Mouse (Mus musculus): ENCODE data around the gene Wasf2. TPM values are rescaled to one million over a fixed set of nuclear protein-coding genes. Genes with fewer than 3 reads are reported as not detected.

Wasf2 gene
- polyA plus RNA-seq, 1 experiment, result 14.7 TPM

DNA sequence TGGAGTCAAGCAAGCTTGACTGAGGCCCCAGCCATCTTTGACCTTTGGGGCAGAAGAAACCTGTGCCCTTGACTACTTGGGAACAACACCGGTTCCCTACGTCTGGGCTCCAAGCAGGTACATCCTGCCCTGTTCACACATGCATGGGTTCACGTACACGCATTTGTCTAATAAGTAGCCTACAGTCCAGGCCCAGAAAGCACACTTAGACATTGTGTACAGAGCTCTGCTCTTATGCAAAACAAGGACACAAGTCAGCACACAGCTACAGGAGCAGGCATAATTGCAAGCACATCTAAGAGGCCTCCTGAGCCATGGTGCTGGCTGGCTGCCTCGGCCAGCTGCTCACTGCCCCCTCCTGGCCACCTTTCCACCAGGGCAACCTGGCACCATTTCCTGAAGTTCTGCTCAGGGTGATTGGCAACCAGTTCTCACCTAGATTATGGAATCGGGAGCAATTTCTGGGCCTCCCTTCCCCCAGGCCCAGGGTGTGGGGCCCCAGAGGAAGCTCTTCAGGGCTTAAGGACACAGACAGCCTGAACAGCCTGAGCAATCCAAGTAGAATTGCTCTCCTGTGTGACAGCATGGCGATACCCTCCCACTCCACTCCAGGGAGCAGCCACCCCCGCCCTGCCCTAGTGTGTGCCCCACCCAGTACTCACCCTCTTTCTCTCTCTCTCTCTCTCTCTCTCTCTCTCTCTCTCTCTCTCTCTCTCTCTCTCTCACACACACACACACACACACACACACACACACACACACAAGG, 70.9 kb downstream of the Wasf2 start:
- no peak overlapping the region for H3K27ac ChIP-seq (ENCODE audit: insufficient read depth, low read length)
- no peak overlapping the region for H3K4me3 ChIP-seq (ENCODE audit: insufficient read depth, low read length)
- peak; percentile 41; the same call in 1 of the 2 replicates for TF ChIP-seq CTCF (IDR thresholded peaks at IDR 0.05; ENCODE audit: extremely low read depth, insufficient read depth, low read length)
- TF ChIP-seq POLR2A (IDR thresholded peaks at IDR 0.05; ENCODE audit: extremely low read depth, insufficient read depth, low read length), result no peak
- H3K4me1 ChIP-seq (ENCODE audit: control insufficient read depth, insufficient read depth, low read length), result peaks cover 8% of the 10 kb centered on the region; the same call in 1 of the 2 replicates

GRCm38 (mm10) chr4:133202254-133202653, 71.9 kb downstream of the Wasf2 start:
- peaks cover 6% of the 10 kb centered on the region; the same call in 1 of the 2 replicates for H3K4me1 ChIP-seq (ENCODE audit: control insufficient read depth, insufficient read depth, low read length)
- TF ChIP-seq CTCF (IDR thresholded peaks at IDR 0.05; ENCODE audit: extremely low read depth, insufficient read depth, low read length) (no peak), POLR2A (IDR thresholded peaks at IDR 0.05; ENCODE audit: extremely low read depth, insufficient read depth, low read length) (no peak)

DNA sequence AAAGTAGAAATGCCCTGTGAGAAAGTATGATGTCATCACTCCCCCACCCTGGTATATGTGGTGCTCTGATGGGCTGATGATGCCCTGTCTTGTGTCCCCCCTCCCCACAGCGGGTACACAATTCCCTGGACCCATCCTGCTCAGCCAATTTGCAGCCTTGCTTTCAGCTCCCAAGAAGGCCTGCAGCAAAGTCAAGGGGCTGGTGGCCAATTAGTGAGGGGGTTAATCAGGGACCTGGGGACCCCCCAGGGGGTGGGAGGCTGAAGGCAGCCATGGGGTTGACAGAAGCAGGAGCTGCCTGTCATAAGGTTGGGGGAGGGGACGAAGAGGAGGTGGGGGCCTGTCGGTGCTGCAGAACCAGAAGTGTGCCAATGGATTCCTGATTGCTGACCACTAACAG, 73.3 kb downstream of the Wasf2 start:
- TF ChIP-seq POLR2A (IDR thresholded peaks at IDR 0.05; ENCODE audit: extremely low read depth, insufficient read depth, low read length) (no peak), CTCF (IDR thresholded peaks at IDR 0.05; ENCODE audit: extremely low read depth, insufficient read depth, low read length) (no peak)
- no peak overlapping the region for H3K4me3 ChIP-seq (ENCODE audit: insufficient read depth, low read length)
- H3K4me1 ChIP-seq (ENCODE audit: control insufficient read depth, insufficient read depth, low read length), result peaks cover 6% of the 10 kb centered on the region; the same call in 1 of the 2 replicates
- no peak overlapping the region for H3K27ac ChIP-seq (ENCODE audit: insufficient read depth, low read length)

More at GRCm38 (mm10) chr4:133202254-133202653, 71.9 kb downstream of the Wasf2 start:
- H3K27ac ChIP-seq (ENCODE audit: insufficient read depth, low read length), result no peak overlapping the region
- no peak overlapping the region for H3K4me3 ChIP-seq (ENCODE audit: insufficient read depth, low read length)

GRCm38 (mm10) chr4:133204379-133204778, 74.1 kb downstream of the Wasf2 start:
- Histone ChIP-seq H3K27ac (ENCODE audit: insufficient read depth, low read length) (no peak overlapping the region), H3K4me1 (ENCODE audit: control insufficient read depth, insufficient read depth, low read length) (peaks cover 6% of the 10 kb centered on the region; the same call in 1 of the 2 replicates), H3K4me3 (ENCODE audit: insufficient read depth, low read length) (no peak overlapping the region)
- no peak for TF ChIP-seq CTCF (IDR thresholded peaks at IDR 0.05; ENCODE audit: extremely low read depth, insufficient read depth, low read length)
- no peak for TF ChIP-seq POLR2A (IDR thresholded peaks at IDR 0.05; ENCODE audit: extremely low read depth, insufficient read depth, low read length)

DNA sequence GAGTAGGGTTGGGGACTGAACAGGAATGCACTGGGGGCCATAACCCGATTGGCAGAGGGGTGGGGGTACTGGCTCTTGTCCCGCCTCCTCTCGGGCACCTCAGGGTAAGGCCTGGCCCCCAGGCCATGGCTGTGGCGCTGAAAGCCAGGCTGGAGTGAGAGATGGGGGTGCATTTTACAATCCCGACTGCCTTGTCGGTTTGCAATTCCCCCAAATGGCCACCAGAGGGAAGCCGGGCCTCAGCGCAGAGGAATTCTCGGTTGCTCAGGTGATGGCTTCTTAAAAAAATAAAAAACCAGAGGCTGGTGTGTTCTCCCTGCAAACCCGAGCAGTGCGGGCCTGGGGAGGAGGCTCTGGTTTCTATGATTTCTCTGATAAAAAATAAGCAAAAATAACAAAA, 79.1 kb downstream of the Wasf2 start:
- Histone ChIP-seq H3K4me1 (ENCODE audit: control insufficient read depth, insufficient read depth, low read length) (no peaks in the 10 kb centered on the region; the same call in 1 of the 2 replicates), H3K4me3 (ENCODE audit: insufficient read depth, low read length) (no peak overlapping the region), H3K27ac (ENCODE audit: insufficient read depth, low read length) (no peak overlapping the region)
- TF ChIP-seq CTCF (IDR thresholded peaks at IDR 0.05; ENCODE audit: extremely low read depth, insufficient read depth, low read length), result peak; percentile 83
- TF ChIP-seq POLR2A (IDR thresholded peaks at IDR 0.05; ENCODE audit: extremely low read depth, insufficient read depth, low read length), result no peak

DNA sequence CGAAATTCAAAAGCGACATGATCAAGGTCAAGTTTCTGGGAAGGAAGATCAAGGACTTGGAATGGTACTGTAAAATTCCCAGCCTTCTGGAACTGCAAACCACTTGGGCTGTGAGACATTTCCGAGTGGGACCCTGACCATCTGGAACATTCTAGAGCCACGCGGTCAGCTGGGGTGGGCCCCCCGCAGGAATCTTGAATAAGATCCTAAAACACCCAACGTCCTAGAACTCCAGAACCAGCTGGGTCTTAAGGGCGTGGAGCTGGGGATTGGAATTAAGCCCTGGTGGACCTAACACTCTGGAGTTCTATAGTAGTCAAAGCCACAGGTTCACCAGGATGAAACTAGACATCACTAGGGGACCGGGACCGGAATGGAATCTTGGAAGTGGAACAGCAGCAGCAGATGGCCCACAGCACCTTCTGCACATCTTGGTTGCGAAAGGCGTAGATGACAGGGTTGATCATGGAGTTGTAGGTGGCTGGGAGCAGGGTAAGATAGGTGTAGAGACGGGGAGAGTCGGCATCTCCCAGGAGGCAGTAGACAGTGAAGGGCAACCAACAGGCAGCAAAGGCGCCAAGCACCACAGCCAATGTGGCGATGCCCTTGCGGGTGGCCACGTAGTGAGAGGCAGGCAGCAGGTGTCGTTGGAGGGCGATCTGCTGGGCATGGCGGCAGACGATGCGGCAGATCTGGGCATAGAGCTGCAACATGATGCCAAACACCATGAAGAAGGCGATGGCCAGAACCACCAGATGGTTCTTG, 79.9 kb downstream of the Wasf2 start:
- TF ChIP-seq POLR2A (IDR thresholded peaks at IDR 0.05; ENCODE audit: extremely low read depth, insufficient read depth, low read length), result no peak
- TF ChIP-seq CTCF (IDR thresholded peaks at IDR 0.05; ENCODE audit: extremely low read depth, insufficient read depth, low read length), result no peak
- H3K27ac ChIP-seq (ENCODE audit: insufficient read depth, low read length), result no peak overlapping the region
- no peaks in the 10 kb centered on the region; the same call in 1 of the 2 replicates for H3K4me1 ChIP-seq (ENCODE audit: control insufficient read depth, insufficient read depth, low read length)
- H3K4me3 ChIP-seq (ENCODE audit: insufficient read depth, low read length), result no peak overlapping the region

DNA sequence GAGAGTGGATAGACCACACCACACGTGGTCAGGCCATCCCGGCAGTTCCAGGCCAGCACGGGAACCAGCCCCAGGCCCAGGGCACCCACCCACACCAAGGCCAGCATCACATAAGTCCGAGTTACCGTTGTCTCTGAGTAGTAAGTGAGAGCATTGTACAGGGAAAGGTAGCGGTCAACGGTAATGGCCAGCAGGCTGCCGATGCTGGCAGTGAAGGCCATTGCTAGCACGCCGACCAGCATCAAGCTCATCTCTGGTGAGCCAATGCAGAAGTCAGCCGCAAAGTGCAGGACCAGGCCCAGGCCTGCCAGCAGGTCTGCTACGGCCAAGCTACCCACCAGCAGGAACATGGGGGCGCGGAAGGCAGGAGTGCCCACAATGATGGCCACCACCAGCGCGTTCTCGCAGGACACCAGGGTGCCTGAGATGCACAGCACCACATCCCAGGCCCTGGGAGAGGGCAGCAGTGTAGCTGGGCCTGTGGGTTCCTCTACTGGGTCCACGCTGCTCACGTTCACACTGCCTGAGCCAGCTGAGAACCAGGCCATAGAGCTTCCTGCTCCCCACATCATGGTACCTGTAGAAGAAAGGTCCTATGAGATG, 80.6 kb downstream of the Wasf2 start:
- H3K4me3 ChIP-seq (ENCODE audit: insufficient read depth, low read length), result no peak overlapping the region
- no peak overlapping the region for H3K27ac ChIP-seq (ENCODE audit: insufficient read depth, low read length)
- H3K4me1 ChIP-seq (ENCODE audit: control insufficient read depth, insufficient read depth, low read length), result no peaks in the 10 kb centered on the region; the same call in 1 of the 2 replicates
- TF ChIP-seq CTCF (IDR thresholded peaks at IDR 0.05; ENCODE audit: extremely low read depth, insufficient read depth, low read length) (no peak), POLR2A (IDR thresholded peaks at IDR 0.05; ENCODE audit: extremely low read depth, insufficient read depth, low read length) (no peak)

DNA sequence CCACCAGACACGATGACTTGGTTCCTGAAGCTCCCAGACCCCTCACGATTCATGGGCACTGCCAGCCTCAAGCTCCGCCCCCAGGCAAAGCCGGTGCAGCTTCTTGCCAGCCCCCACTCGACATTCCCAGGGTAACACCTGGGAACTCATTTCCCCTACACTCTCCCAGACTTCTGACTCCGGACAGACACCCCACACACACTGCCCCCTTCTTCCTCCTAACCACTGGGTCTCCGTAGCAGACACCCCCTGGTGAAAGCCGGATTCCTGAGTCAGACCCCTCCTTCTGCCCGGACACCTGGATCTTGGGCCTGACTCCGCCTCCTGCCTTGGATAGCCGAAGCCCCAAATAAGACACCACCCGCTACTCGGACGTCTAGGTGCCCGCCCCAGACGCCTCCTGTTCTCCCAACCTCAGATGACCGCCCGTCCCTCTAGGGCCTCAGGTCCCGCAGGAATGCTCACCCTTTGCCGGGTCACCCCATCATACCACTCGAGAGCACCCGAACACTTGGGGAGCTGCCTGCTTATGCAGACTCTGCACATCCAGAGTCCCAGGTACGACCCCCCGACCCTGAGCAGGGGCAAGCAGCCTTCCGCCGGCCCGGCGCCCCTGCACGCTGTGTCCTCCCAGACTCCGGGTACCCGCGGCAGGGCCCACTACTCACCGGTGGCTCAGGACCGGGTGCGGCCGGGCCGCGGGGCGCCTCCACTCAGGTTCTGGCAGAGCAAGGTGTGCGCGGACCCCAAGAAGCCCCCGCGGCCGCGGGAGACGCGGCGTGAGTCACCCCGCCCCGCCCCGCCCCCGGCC, 81.7 kb downstream of the Wasf2 start, which contains the start of the genes Cd164l2 and Gpr3:
Cd164l2 (plus strand) TSS at position 381 of the 811 bp plus-strand sequence.
Gpr3 (minus strand) TSS at position 786 of the 811 bp plus-strand sequence.
- H3K27ac ChIP-seq (ENCODE audit: insufficient read depth, low read length), result peak within 1 kb of the TSS; percentile 26; the same call in 1 of the 2 replicates
- no peaks in the 10 kb centered on the region; the same call in 1 of the 2 replicates for H3K4me1 ChIP-seq (ENCODE audit: control insufficient read depth, insufficient read depth, low read length)
- TF ChIP-seq CTCF (IDR thresholded peaks at IDR 0.05; ENCODE audit: extremely low read depth, insufficient read depth, low read length), result no peak
- no peak for TF ChIP-seq POLR2A (IDR thresholded peaks at IDR 0.05; ENCODE audit: extremely low read depth, insufficient read depth, low read length)
- peak within 1 kb of the TSS; percentile 45 for H3K4me3 ChIP-seq (ENCODE audit: insufficient read depth, low read length)

Measured in cortical plate, adult 2 months (tissue).